Mouse (Mus musculus) hindbrain, embryonic 16.5 days (tissue): ENCODE measurements at regions not wholly inside any gene's neighbourhood (a gene's known extent, or its start where the extent isn't known, plus 50 kb on each side); places are given as distances from the start of the nearest gene placed in this dataset.

ENCODE experiments used
- ATAC-seq: fragments of 200-750 bp; cut with Nextera tagmentation; 2 replicates; pipeline ENCODE4 v1.8.0; 2017; ENCODE audit warnings: moderate TSS enrichment, moderate library complexity
- H3K27ac ChIP-seq: fragments of 300-500 bp; sonication (generic); 2 replicates; pipeline ENCODE4 v1.5.1; 2014; ENCODE audit warnings: low read depth, mild to moderate bottlenecking, control low read depth, low read length, moderate library complexity
- H3K27me3 ChIP-seq: fragments of 300-500 bp; sonication (generic); replicated peaks from 2 replicates; pipeline ENCODE4 v1.6.1; 2014; ENCODE audit warnings: low read length; ENCODE audit not compliant: control insufficient read depth, insufficient read depth
- H3K36me3 ChIP-seq: fragments of 300-500 bp; sonication (generic); 2 replicates; pipeline ENCODE4 v1.6.1; 2014; ENCODE audit warnings: mild to moderate bottlenecking, low read length, moderate library complexity, mixed read lengths; ENCODE audit not compliant: control insufficient read depth, insufficient read depth
- H3K4me1 ChIP-seq: fragments of 300-500 bp; sonication (generic); 2 replicates; pipeline ENCODE4 v1.6.1; 2014; ENCODE audit warnings: low read depth, low read length; ENCODE audit not compliant: control insufficient read depth, insufficient read depth
- H3K4me2 ChIP-seq: fragments of 300-500 bp; sonication (generic); 2 replicates; pipeline ENCODE4 v1.6.1; 2014; ENCODE audit warnings: mild to moderate bottlenecking, low read length, control low read depth, moderate library complexity
- H3K4me3 ChIP-seq: fragments of 300-500 bp; sonication (generic); 2 replicates; pipeline ENCODE4 v1.5.1; 2014; ENCODE audit warnings: mild to moderate bottlenecking, low read length, control low read depth, moderate library complexity
- H3K9ac ChIP-seq: fragments of 300-500 bp; sonication (generic); 2 replicates; pipeline ENCODE4 v1.6.1; 2014; ENCODE audit warnings: low read depth, mild to moderate bottlenecking, control low read depth, low read length, moderate library complexity
- H3K9me3 ChIP-seq: fragments of 300-500 bp; sonication (generic); 2 replicates; pipeline ENCODE4 v1.6.1; 2014; ENCODE audit warnings: mild to moderate bottlenecking, low read length, moderate library complexity; ENCODE audit not compliant: control insufficient read depth
- WGBS: fragments of 180-500 bp; shearing (Covaris S2); extraction: QIAGEN DNeasy Blood & Tissue Kit; methylation state at CpG from one replicate; pipeline ENCODE4 v1.1.7; 2014; 5-methylcytosine and 5-hydroxymethylcytosine counted together

DNA sequence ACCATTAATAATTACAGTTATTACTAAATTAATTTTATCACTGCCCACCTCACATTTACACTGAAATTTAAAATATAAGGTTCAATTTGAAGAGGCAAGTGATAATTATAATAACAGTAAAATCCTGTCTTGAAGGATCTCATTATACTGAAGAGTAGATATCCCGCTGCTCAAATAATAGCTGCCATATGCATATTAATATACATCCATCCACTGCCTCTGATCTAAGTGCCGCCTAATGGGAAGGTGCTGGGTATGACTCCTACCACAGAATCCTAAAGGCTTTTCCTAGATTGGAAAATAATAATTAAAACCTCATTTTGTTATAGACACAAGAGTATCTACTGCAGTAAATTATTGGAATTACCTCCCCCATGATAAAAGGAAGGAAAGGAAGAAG, 307.5 kb upstream of the Prkcq start:
- H3K4me2 ChIP-seq, result no peak overlapping the region
- no peaks in the 10 kb centered on the region for H3K27me3 ChIP-seq
- H3K4me3 ChIP-seq, result no peak overlapping the region
- H3K9ac ChIP-seq, result no peak overlapping the region
- no peak overlapping the region for H3K27ac ChIP-seq
- no peaks in the 10 kb centered on the region for H3K4me1 ChIP-seq
- 65% methylated on average over 2 of the region's 2 CpGs for WGBS
- H3K36me3 ChIP-seq, result no peaks in the 10 kb centered on the region
- no peaks in the 10 kb centered on the region for H3K9me3 ChIP-seq
- ATAC-seq, result no peak

GRCm38 (mm10) chr2:10874303-10874702, 297.6 kb upstream of the Prkcq start:
- WGBS, result 89% methylated on average over 4 of the region's 4 CpGs

DNA sequence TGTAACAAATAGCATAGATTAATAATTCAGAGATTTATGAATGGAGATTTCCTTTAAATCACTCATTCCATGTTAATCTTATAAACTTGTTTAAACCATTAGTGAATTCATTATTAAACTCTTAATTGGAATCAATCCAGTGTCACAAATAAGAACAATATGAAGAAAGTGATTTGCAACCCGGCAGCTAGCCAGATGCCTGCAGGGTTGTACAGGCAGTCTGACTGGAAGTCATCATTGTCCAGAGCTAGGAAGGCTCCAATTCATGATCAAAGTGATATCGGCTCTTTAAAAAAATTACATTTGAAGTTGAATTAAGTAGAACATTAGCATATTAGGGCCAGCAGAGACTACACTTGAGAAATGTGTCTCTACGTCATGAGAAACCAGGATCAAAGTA, 270.0 kb upstream of the Prkcq start:
- WGBS, result 67% methylated on average over 3 of the region's 3 CpGs
- Histone ChIP-seq H3K9ac (no peak overlapping the region), H3K27me3 (no peaks in the 10 kb centered on the region), H3K27ac (no peak overlapping the region), H3K4me3 (no peak overlapping the region), H3K36me3 (no peaks in the 10 kb centered on the region), H3K4me1 (no peaks in the 10 kb centered on the region), H3K4me2 (no peak overlapping the region), H3K9me3 (no peaks in the 10 kb centered on the region)
- no peak for ATAC-seq

More at GRCm38 (mm10) chr2:10874303-10874702, 297.6 kb upstream of the Prkcq start:
- Histone ChIP-seq H3K9me3 (no peaks in the 10 kb centered on the region), H3K27ac (no peak overlapping the region), H3K4me3 (no peak overlapping the region), H3K36me3 (no peaks in the 10 kb centered on the region), H3K4me1 (no peaks in the 10 kb centered on the region), H3K27me3 (no peaks in the 10 kb centered on the region), H3K9ac (no peak overlapping the region), H3K4me2 (no peak overlapping the region)
- ATAC-seq, result no peak

DNA sequence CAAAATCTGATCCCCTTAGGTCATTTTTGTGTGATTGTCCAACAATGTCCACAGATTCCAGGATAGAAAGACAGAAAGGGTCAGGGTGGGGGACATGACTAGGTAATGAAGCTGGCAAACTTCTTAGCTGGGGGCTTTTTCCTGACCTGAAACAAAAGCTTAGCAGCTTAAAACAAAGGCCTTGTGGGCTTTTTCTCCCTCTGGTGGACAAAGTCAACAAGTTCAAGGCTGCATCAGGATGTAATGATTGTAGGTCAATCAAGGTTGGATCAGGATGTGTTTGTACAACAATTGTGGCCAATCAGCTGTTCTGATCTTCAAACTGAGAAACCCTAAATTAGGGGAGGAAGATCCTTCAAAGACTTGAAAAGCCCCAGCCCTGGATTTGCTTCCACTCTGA, 252.0 kb upstream of the Prkcq start:
- Histone ChIP-seq H3K4me3 (no peak overlapping the region), H3K27me3 (no peaks in the 10 kb centered on the region), H3K9ac (no peak overlapping the region), H3K9me3 (no peaks in the 10 kb centered on the region), H3K36me3 (no peaks in the 10 kb centered on the region), H3K4me2 (no peak overlapping the region), H3K4me1 (peaks cover 9% of the 10 kb centered on the region), H3K27ac (no peak overlapping the region)
- ATAC-seq, result no peak

DNA sequence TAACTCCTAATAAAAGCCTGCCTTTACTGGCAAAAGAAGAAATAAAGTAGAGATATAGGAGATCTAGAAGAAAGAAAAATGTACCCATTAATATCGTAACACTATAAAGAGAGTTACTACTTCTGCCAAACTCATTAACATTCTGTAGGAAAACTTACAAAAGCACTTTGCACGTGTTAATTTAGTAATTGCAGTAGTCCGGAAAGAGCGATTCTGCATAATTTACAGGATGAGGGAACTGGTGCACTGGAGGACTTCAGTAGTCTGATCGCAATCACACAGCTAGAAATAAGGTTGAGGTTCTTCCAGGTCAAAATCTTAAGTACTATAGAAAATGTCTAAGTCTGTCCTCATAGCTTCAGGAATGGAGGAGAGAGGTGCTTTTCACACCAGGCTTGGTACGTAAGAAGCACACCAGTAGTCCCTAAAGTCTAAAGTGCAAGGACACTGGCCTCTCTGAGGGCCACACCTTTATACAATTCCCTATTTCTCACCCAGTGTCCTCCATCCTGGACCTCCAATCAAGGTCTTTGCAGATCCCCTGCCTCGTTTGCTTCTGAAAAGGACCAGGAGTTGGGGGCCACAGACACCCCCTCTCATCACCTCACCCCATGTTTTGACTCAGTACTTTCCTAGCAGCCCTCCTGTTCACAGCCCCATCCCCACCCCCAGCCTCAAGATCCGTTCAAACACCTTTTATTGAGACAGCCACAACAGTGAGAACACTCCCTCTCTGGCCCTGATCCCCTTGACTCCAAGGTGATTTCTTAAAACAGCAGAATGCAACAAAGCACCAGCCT, 251.0 kb upstream of the Prkcq start:
- no peak overlapping the region for H3K4me3 ChIP-seq
- peaks cover 9% of the 10 kb centered on the region for H3K4me1 ChIP-seq
- H3K27me3 ChIP-seq, result no peaks in the 10 kb centered on the region
- H3K9ac ChIP-seq, result no peak overlapping the region
- H3K36me3 ChIP-seq, result no peaks in the 10 kb centered on the region
- ATAC-seq, result peak; percentile 59; the same call in 1 of the 2 replicates
- no peaks in the 10 kb centered on the region for H3K9me3 ChIP-seq
- peak overlapping the region; percentile 16; the same call in 1 of the 2 replicates for H3K27ac ChIP-seq
- peak overlapping the region; percentile 45 for H3K4me2 ChIP-seq
- 52% methylated on average over 8 of the region's 8 CpGs for WGBS

DNA sequence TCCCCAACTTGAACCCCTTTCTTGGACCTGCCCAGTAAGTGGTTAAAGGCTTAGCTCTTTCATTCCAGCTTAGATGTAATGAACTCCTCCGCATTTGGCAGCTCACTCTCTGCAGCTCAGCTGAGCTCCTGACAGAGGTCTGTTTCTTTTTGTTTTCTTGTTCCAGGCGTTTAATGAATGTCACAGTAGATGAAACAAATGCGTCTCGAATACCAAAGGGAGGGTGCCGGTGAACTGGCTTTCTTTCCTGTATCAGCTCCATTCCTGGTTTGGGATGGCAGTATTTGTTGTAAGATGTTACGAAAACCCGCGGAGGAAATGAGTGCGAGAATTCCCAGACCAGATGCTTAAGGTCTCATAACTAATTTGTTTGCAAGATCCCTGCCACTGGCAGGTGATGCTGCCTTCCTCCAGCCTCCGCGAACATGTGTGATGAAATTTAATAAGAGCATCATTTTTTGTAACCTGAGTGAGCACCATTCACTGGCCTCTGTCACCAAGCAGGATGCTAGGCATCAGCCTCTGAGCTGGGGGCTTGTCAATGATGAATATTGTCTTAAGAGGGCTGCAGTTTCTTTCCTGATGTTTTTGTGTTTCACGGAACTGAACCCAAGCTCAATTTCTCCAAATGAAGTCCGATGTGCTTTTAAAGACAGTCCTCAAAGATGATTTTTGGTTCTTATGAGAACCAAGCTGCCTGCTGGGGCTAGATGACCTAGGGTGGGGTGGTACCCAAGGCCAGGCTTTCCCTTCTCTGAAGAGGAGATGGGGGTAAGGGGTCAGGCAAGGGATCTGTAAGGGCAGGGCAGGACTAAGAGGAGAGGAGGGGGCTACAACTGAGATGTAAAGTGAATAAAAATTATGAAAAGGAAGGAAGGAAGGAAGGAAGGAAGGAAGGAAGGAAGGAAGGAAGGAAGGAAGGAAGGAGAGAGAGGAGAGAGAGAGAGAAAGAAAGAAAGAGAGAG, 250.1 kb upstream of the Prkcq start:
- Histone ChIP-seq H3K36me3 (no peaks in the 10 kb centered on the region), H3K27ac (peak overlapping the region; percentile 51), H3K9ac (peak overlapping the region; percentile 19; the same call in 1 of the 2 replicates), H3K4me3 (peak overlapping the region; percentile 6; the same call in 1 of the 2 replicates), H3K9me3 (no peaks in the 10 kb centered on the region), H3K27me3 (no peaks in the 10 kb centered on the region), H3K4me2 (peak overlapping the region; percentile 45), H3K4me1 (peaks cover 9% of the 10 kb centered on the region)
- ATAC-seq, result peak; percentile 50
- WGBS, result 25% methylated on average over 13 of the region's 13 CpGs

DNA sequence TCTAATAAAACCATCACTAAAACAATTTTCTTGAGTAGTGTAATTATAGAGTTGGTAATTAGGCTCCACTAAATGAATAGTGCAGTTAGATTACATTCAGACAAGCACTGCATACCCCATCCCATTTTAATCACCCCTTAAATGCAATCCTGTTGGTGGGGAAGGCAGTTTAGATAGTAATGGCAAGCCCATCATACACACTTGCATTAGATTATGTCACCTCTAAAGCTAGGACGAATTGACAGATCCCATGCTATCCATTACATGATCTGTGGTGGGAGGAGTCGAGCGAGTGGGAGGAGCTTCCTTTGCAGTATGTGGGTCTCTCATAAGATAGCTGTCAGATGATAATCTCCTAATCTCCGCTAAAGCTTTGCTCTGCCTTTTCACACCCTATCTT, 247.9 kb upstream of the Prkcq start:
- H3K27ac ChIP-seq, result no peak overlapping the region
- H3K36me3 ChIP-seq, result no peaks in the 10 kb centered on the region
- H3K4me3 ChIP-seq, result no peak overlapping the region
- H3K4me2 ChIP-seq, result no peak overlapping the region
- 81% methylated on average over 4 of the region's 4 CpGs for WGBS
- no peaks in the 10 kb centered on the region for H3K27me3 ChIP-seq
- H3K9ac ChIP-seq, result no peak overlapping the region
- peaks cover 9% of the 10 kb centered on the region for H3K4me1 ChIP-seq
- no peaks in the 10 kb centered on the region for H3K9me3 ChIP-seq
- peak; percentile 22; the same call in 1 of the 2 replicates for ATAC-seq

DNA sequence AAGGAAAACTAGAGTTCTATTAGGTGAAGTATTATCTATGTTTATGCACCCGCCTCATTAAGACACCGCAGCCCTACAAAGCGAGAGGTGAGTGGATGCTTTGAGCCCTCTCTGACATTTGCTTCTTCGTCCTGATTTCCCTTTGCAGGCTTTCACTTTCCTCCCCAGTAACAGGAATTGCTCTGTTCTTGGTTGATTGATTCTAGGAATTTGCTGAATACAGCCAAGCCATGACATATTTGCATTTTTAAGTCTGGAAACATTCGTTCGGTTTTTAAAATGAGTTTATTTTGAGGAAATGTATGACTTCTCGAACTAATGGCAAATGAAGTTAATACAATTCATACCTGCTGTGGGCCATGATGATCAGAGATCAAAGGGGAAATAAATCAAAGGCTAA, 246.5 kb upstream of the Prkcq start:
- H3K9ac ChIP-seq, result no peak overlapping the region
- no peaks in the 10 kb centered on the region for H3K36me3 ChIP-seq
- ATAC-seq, result no peak
- no peaks in the 10 kb centered on the region for H3K9me3 ChIP-seq
- no peak overlapping the region for H3K4me3 ChIP-seq
- H3K4me1 ChIP-seq, result peaks cover 9% of the 10 kb centered on the region
- H3K27ac ChIP-seq, result no peak overlapping the region
- no peaks in the 10 kb centered on the region for H3K27me3 ChIP-seq
- no peak overlapping the region for H3K4me2 ChIP-seq
- 60% methylated on average over 7 of the region's 7 CpGs for WGBS

- Histone ChIP-seq H3K9ac (no peak overlapping the region), H3K27ac (no peak overlapping the region), H3K27me3 (no peaks in the 10 kb centered on the region), H3K4me1 (no peaks in the 10 kb centered on the region), H3K4me2 (no peak overlapping the region), H3K36me3 (no peaks in the 10 kb centered on the region), H3K9me3 (no peaks in the 10 kb centered on the region), H3K4me3 (no peak overlapping the region)
- ATAC-seq, result no peak
- WGBS, result 34% methylated on average over 1 of the region's 1 CpGs
Measured at GRCm38 (mm10) chr2:10937405-10937804, 234.5 kb upstream of the Prkcq start.
